Mouse (Mus musculus): Measurements from ENCODE around the gene Lect2.

Lect2 gene

DNA sequence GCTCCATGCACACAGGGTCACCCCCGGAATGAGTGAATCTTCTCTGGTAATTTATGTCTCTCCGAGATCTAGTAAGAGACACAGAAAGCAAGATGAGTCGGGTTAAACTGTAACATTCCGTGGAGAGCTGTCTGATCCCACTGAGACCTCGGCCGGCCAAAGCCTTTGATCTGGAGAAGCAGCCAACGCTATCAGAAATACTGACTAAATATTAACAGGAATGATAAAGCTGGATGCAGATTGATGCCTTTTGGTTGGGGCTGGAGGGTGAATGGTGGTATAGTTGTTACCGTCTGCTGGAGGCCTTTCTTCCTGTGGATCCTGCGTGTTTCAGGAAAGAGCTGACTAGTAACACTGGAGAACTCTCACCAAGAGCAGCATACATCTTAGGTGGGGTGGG lies at the start of gene Lect2:
Lect2 (minus strand) TSS at position 102 of the 400 bp plus-strand sequence.
- no peak for DNase-seq

GRCm38 (mm10) chr13:56597296-56597695 lies 49.0 kb upstream of the Lect2 start:
- no peak for DNase-seq

DNA sequence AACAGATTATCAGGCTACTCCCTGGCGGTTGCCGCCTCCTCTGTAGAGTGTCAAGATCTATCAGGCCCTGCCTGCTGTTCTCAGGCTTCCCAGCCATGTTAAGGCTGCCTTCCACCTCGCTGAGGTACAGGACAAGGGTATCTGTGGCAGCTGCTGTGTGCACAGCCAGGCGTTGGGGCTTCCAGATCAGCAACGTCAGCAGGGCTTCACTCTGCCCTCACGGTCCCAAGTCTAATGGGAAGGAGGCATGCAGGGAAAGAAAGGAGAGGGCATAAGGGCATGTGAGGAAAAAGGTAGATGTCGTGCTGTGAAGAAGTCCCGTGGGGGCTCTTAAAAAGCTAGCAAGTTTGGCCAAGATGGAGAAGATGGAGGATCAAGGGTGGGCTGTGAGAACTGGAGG lies 46.9 kb upstream of the Lect2 start:
- peak; percentile 55 to 66 for DNase-seq

DNA sequence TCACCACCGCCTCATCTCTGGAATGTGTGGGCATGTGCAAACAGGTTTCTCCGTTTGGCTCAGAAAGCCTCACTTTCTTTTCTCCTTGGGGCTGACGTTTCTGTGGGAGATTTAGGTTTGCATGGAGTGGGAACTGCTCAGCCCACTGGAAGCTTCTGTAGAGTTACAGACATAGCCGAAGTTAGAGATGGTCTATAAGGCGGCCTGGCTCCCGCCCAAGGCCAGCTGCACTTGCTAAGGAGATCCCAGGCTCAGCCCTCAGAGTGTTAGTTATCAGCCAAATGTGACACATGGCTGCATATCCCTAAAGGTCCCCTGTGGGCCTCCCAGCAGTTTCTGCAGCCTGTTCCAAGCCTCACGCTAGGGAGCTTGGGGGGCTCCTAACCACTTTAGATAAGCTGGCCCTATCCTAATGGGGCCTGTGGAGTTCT lies 45.7 kb upstream of the Lect2 start:
- DNase-seq: no peak

DNA sequence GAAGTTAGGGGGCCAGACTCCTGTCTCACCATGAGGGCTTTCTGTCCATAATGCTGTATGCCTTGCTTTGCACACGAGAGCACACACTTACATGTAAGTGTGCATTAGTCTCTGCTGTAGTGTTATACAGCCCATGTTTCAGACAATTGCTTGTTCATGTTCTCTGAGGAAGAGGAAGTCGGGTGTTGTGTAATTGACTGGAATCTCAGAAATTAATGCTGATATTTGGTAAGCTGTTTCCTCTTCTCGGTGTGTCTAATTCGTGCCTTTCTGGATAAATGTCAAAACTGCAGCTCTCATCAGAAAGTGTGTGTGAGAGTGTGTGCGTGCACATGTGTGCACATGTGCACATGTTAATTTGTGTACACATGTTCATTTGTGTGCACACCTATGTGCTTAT lies 44.9 kb upstream of the Lect2 start:
- DNase-seq: no peak

DNA sequence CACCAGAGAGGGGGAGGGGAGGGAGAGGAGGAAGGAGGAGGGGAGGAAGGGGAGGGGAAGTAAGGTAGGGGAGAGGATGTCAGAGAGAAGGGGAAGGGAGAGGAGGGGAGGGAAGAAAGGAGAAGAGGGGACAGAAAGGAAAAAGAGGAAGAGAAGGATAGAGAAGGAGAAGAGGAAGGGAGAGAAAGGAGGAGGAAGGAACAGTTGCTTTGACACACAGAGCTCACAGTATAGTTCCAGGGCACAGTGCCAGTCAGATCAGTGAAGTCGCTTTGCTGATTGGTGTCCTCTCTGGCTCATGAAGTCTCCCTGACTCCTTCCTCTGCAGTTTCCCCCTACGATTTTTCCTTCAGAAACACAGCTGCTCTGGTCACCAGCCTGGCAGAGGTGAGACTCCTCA lies 43.6 kb upstream of the Lect2 start:
- no peak for DNase-seq

DNA sequence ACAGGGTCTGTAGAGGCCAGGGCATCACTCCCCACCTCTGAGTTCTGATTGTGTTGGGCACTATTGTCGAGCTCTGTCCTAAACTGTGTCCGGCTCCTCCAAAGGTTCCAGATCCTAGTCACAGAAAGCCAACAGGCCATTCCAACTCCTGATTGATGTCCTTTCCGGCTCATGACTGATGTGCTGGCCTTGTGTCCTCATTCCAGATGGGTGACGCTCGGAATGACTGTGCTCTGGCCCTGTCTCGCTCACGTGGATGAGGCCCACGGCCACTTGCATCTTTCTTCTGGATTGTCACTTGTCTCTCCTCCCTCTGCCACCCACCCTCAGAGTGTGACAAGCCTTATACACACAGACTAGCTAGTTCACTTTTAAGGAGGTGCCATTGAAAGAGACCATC lies 42.9 kb upstream of the Lect2 start:
- DNase-seq: no peak

DNA sequence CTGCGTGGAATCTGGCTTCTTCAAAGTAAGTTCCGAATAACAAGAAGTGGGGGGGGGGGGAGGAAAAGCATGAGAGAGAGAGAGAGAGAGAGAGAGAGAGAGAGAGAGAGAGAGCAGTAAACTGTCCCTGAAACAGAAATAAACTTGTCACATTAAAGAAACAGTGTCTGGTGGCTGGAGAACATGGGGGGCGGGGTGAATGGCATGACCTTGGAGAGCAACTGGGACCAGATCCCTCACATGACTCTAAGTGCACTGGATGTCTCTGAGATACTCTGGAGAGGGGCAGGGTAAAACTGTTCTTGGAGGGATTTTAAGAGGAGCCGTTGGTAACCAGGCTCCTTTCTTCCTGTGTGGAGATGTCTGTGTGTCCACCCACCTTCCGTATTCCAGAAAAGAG lies 41.9 kb upstream of the Lect2 start:
- DNase-seq: no peak

GRCm38 (mm10) chr13:56588454-56589117 lies 40.3 kb upstream of the Lect2 start:
- DNase-seq: no peak

DNA sequence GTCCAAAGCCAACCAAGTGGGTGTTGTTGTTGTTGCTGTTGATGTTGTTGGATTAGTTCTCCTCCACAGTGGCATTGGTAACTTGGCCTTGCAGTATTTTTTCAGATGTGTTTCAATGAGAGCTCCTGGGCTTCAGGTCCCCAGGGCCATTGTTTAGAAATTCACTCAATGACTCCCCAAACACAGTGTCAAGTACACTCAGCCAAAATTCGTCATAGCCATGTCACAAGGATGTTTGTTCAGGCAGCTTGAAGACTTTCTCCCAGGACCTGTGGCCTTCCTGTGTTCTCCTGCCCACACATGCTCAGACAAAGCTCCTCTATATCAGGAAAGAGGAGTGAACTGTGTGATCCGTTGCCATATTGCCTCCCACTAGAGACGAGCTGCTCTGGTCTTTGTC lies 37.7 kb upstream of the Lect2 start:
- DNase-seq: no peak

- DNase-seq: no peak
These were observed 34.4 kb upstream of the Lect2 start for GRCm38 (mm10) chr13:56582720-56583119.

DNA sequence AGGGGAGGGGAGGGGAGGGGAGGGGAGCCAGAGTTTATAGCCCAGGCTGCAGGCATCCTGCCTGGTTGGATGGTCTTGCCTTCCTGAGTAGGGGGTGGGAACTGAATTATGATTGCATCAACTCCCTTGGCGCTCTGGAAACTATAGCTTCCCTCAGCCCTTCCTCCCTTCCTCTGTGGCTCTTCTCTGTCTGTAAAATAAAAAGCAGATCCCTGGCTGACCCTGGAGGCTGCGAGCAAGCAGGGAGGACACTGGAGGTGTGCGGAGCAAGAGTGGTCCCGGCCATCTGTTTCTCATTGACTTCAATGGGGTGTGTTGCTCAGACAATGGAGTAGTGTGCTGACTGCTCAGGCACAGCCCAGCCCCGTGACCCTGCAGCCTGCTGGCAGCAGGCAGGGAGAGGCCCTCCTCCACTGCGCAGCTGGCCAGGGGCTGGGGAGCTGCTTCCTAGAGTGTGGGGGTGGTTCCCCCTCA lies 33.7 kb upstream of the Lect2 start:
- DNase-seq: no peak

- no peak for DNase-seq
These were observed 33.2 kb upstream of the Lect2 start for GRCm38 (mm10) chr13:56581512-56581911.

DNA sequence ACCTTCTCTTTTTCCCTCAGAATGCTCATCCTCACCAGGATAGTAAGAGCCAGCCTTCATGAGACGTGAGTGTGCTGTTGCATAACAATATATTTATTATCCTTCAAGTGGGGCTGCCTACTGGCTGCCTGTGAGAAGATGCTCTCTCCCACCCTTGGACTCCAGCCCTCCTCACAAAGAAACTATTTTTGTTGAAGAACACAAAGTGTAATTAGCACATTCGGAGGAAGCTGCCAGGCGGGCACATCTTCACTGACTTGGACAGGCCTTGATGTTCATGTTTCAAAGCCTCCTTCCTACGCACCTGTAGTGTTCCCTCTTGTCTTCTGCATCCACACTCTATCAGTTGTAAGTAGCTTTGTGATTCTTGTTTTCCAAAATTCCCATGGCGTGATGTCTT lies 32.1 kb upstream of the Lect2 start:
- DNase-seq: no peak

GRCm38 (mm10) chr13:56578097-56578496 lies 29.8 kb upstream of the Lect2 start:
- DNase-seq: no peak

- peak; percentile 73 to 87 for DNase-seq
These were observed 27.5 kb upstream of the Lect2 start for GRCm38 (mm10) chr13:56575701-56576321.

DNA sequence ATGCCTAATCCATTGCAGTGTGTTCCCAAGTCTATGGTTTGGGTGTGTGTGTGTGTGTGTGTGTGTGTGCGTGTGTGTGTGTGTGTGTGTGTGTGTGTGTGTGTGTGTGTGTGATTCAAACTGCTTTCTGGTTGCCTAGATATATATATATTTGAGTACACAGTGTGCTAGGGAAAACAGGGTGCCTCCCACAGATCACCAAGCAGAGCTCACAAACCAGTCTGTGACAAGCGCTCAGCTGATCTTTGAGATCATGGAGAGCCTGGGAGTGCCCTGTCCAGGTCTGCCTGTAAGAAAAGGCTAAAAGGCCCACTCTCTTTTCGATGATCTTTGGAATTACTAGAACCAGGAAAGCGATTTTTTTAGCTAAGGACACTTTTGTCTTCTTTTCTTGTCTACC lies 26.8 kb upstream of the Lect2 start:
- no peak for DNase-seq

GRCm38 (mm10) chr13:56571645-56572044 lies 23.3 kb upstream of the Lect2 start:
- no peak for DNase-seq

- no peak for DNase-seq
These were observed 18.0 kb upstream of the Lect2 start for GRCm38 (mm10) chr13:56566336-56566735.

GRCm38 (mm10) chr13:56563075-56563474 lies 14.8 kb upstream of the Lect2 start:
- no peak for DNase-seq

DNA sequence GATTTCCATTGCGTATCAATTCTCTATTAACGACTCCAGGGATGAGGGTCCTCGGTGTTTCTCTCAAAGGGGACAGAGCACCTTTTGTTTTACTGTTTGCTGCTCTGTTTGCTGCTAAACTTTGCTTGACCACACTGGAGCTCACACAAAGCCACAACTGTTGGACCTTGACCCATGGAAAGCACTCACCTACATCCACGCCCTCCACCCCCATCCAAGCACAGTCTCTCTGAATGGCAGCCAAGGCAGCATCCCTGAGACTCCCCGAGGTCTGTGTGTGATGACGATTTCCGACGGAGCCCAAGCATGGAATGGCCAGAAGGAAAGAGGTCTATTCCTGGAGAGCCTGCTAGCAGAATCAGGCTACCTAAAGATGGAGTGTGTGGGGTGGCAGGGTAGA lies 12.8 kb upstream of the Lect2 start:
- DNase-seq: peak; percentile 84 to 86

DNA sequence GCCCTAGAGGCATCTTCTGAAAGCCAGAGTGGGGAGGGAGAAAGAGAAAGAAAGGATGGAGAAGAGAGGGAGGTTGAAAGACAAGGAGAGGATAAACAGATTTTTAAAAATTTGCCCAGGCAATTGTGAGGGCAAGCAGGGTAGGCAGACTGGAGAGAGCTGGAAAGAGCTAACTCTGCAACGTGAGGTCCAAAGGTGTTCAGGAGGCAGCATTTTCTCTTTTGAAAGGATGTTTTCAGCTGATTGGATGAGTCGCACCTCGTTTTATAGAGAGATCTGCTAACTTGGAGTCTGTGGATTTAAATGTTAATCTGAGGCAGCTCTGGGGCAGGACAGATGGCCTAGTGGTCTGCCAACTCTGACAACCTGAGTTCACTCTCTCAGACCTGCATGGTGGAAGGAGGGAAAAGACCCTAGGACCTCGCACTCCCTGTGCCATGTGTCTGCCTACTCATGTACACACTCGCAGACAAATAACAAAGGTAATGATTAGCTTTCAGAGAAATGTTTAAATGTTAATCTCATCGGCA lies 11.6 kb upstream of the Lect2 start:
- DNase-seq: peak in 1 of 2 experiments; percentile 46

GRCm38 (mm10) chr13:56558811-56559210 lies 10.5 kb upstream of the Lect2 start:
- peak; percentile 77 to 79 for DNase-seq

DNA sequence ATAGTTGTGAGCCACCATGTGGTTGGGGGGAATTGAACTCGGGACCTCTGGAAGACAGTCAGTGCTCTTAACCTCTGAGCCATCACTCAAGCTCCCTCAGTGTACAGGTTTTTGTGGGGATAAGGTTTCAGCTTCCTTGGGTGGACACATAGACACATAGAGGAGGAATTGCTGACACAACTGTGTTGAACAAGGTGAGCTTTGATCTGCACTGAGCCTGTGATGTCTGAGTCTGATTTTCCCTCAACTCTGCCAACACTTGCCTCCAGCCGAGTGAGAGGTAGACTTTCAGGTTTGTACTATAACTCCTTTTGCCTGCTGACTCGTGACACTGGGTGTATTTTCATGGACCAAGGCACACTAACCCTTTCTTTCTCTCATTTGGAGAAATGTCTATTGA lies 8.4 kb upstream of the Lect2 start:
- peak; percentile 78 to 87 for DNase-seq

Measured in kidney, adult 8-10 months (tissue).